Mouse (Mus musculus) Muller cell, postnatal 12 days (primary cell): ENCODE results near the gene Lpin2.

Experiments
- DNase-seq: peaks from one replicate; pipeline ENCODE4 v3.0.0-alpha.2; 2015; ENCODE audit errors: inconsistent ontology term

Lpin2 gene

DNA sequence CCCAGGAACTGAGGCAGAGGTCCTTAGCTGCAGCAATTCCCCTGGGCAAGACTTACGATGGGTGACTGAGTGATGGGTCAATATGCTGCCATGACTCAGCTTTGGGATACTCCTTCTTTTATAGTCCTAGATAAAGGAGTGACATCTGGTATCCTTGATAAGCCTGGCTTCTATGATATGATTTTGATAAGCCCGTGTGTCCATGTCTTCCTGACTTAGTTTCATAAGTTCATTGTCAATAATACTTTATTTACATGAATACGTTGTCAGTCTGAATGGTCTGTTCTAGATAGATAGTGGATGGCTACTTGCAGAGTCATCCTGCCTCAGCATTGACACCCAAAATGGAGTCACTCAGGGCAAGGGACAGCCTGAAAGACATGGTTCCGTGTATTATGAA is 11.2 kb upstream of the Lpin2 start:
- DNase-seq = no peak

DNA sequence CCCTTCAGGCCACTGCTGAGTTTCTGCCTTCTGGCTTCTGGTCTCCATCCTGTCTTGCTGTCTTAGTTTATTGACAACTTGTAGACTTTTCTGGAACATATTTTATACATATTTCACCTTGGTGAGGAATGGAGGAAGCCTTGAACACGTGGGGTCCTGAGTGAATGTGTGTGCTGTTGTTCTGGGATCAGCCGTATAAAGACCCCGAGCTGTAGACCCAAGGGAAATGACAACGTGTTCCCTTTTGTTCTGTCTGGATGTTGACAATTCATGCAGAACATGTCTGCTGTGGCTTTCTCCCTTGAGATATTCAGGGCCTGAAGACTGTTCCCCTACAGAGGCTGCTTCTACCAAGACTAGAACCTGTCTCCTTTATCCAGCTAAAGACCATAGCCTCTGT is 5.0 kb upstream of the Lpin2 start:
- DNase-seq = no peak

DNA sequence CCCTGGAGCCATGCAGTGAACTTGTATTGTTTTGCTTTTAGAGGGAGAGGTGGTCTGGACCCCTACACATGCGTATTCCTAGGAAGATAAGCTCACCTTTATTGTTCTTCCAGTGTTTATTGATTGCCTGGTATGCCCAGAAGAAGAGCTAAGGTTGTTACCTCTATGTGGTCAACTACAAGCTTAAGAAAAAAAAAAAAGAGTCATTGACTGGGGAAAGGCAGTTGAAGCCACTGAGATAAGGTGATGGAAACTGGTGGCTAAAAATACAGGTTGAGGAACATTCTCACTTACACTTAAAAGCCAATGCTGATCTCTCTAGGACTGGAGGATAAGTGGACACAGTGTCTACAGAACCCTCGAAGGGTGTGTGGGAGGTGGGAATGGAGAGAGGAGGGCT is 4.4 kb upstream of the Lpin2 start:
- no peak for DNase-seq

DNA sequence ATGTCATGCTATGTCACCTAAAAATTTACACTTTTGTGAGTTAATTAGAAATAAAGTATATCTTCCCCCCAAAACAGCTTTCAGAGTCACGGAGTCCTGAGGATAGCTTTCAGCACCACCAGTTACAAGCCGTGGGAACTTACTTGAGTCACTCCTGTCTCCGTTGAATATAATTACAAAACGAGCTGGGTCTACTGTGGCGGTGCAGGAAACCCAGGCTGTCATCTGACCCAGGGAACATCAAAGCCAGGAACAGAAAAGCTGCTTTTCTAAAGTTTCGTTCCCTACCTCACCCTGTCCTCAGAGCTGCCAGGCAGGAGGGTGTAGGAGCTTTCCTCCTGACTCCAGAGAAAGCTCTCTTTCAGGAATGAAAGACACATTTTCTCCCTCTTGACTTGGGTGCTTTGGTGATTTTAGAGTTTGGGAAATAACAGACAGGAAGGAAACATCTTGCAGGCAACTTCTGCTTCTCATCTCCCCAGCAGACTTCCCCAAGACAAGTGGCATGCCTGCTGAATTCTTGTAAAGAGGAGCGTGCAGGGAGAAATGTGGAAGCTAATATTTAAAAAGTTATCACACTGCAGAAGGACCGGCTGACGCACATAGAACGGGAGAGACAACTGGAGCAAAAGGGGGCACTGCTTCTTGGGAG is 3.7 kb upstream of the Lpin2 start:
- DNase-seq = no peak

DNA sequence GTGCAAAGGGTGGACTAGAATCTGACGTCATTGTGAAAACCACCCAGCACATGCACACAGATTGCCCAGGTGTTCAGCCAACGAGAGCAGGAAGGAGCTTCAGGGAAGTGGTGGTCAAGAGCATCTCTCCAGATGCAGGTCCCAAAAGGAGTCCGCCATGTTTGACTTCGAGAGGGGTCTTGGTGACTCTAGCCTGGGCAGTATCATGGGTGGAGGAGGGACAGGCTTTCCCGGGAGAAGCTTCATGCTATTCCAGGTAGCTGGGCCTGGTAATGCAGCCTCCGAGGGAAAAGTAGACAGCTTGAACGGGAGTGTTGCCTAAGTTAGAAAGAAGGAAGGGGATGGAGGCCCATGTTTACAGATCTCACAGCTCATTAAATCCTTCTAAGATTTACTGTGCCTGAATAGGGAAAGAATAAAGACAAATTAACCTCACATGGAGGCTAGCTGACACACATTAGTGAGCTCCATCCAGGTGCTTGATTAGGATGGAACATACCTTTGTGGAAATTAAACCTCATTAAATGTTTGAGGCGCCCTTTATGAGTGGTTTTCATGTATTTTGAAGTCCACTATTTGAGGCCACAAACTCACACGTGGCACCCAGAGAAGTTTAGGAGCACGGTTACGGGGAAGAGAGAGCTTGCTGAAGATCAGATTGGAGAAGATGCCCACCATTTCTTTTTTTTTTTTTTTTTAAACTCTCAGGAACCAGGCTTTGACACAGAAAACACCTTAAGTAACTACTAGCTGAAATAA is 2.6 kb upstream of the Lpin2 start:
- DNase-seq = no peak

DNA sequence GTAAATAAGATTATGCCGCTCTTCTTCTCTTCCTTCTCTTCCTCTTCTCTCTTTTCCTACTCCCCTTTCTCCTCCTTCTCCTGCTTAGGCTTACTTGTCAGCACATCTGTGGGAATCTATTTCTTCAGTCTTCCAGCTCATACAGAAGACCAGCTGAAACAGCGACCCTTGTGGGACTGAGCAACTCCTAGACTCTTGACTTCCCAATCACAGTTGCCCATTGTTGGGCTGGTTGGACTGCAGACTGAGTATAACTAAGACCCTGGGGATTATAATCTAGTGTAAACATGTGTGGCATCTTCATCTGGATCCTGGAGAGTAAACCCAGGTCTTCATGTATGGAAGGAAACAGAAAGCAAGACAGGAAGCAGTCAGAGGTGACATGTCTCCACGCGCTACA is 1.8 kb upstream of the Lpin2 start:
- no peak for DNase-seq

DNA sequence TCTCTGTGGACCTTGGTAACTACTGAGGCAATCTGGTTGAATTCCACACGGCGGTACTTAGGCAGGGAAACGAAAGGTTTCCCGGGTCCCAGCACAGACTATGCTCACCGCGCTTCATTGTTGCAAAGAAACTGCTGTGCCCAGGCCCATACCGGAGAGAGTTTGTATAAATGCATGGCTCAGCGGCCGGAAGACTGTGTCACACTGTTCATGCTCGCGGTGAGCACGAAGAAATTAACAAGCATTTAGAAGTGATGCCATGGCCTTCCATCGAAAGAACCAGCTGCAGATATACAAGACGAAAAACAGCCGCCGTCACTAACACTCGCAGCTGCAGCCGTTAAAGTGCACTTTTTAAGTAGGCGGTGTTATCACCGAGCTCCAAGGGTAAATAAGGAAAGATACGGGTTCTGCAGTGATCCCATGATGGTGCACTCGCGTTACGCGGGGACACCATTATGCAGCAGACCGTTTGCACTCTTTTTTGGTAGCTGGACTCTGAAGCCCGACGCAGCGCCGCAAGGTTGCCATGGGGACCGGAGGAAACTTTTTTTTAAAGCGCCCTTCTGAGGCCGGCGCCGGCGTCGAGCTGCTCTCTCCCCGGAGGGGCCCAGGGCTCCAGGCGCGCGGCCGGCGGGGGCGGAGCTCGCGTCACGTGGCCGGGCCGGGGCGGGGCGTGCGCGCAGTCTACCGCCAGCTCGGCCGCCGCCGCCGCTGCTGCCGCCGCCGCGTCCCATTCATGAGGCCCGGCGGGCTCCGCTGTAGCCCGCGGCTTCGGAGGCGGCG is 704 bp downstream of the Lpin2 start:
- DNase-seq = peak; percentile 94

DNA sequence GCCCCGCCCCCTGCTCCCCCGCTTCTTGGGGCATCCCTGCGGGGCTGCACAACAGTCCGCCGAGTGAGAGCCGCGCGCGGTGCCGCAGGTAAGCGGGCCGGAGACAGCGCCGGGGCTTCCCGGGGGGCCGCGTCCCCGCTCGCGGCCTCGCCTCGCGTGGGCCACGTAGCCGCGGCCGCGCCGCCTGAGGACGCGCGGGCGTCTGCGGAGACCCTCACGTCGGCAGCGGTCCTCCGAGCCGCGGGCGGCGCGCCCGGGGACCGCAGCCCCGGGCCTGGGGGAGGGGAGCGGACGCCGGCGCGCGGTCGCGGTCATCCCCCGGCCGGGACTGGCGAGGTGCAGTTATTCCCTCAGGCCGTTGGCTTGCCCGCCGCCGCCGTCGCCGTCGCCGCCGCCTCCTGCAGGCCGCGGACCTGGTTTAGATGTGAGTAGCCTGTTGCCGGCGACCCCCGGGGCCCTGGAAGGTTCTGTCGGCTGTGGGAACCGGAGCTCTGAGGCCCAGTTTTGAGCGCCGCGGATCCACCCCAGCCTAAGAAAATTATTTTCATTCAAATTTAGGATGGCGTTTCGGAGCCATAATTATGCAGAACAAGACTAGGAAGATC is 1.4 kb downstream of the Lpin2 start:
- DNase-seq = peak; percentile 61

DNA sequence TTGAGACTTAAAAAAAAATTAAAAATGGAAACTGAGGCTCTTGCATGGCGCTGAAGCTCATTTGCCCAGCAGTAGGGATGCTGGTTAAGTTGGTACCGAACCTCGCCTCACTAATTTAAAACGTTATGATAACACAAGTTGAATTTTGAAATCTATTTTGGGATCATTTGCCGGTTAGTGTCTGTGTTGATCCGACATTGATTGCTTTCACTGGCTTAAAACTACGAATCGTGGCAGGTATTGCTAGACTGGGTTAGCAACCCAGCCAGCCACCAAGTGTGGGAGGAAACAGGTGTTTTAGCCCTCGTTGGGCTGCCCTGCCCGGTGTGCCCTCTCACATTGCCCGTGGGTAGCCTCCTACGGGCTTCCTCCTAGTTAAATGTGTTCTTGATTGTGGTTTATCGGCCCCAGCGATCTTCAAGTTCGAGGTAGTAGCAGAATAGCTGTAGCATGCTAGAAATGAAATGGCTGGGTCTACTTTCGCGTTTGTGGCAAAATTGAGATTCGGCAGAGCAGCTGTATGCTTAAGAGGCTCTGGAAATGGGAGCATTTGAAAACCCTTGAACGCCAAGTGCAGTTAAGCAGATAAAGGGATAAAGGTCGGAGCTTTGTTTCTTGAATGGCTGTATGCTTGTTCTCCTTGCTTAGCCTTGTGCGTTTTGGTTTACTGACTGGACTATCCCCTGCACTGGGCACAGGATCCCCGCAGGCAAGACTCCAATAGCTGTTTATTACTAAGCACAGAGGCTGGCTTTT is 2.2 kb downstream of the Lpin2 start:
- DNase-seq = peak; percentile 40

DNA sequence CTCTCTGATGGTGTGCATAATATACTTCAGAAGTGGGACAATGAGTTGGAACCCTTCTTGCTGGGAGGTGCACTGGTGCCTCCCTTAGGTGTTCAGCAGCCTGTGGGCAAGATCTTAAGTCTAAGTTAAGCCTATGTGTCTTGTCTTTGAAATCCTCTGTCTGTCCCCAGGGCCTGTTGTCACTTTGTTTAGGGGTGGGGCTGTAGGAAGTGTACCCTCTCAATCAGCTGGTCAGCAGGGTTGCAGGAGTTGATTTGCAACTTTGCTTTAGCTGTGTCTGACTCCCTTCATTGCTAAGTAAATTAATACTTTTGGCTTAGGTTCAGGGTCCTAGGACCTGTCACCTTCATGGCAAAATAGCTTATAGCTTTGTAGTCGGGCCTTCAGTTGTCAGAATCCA is 3.0 kb downstream of the Lpin2 start:
- no peak for DNase-seq

DNA sequence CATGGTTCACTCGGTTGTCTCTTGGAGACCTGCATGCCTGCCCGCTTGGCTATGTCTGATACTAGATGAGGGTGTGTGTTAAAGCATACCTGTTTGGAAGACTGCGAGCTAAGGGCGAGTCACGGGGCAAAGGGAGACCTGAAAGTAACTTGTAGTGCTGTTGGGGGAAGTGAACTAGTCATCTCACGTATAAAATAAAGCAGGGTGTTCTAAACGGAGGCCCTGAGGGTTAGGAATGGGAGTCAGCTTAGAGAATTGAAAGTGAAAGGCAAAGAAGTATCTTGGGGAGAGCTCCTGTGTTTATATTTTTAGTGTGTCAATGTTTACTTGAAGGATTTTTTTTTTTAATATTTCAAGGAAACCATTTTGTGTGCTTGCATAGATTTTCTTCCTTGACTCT is 8.2 kb downstream of the Lpin2 start:
- DNase-seq = no peak

DNA sequence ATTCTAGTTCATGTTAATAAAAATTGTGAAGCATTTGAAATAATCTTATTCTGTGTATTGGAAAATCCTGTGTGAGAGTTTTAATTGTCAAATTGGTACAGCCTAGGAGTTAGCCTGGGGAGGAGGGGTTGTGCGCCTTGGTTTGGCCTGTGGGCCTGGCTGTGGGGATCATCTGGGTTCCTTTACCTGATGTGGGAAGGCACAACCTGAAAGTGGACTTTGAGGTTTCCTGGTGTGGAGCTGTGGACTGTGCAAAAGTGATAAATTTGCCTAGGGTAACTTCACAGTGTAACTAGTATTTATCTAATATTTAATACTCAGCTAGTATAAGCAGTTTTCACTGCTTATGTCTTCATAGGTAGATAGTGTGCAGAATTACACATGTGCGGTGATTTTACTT is 8.7 kb downstream of the Lpin2 start:
- DNase-seq = no peak

DNA sequence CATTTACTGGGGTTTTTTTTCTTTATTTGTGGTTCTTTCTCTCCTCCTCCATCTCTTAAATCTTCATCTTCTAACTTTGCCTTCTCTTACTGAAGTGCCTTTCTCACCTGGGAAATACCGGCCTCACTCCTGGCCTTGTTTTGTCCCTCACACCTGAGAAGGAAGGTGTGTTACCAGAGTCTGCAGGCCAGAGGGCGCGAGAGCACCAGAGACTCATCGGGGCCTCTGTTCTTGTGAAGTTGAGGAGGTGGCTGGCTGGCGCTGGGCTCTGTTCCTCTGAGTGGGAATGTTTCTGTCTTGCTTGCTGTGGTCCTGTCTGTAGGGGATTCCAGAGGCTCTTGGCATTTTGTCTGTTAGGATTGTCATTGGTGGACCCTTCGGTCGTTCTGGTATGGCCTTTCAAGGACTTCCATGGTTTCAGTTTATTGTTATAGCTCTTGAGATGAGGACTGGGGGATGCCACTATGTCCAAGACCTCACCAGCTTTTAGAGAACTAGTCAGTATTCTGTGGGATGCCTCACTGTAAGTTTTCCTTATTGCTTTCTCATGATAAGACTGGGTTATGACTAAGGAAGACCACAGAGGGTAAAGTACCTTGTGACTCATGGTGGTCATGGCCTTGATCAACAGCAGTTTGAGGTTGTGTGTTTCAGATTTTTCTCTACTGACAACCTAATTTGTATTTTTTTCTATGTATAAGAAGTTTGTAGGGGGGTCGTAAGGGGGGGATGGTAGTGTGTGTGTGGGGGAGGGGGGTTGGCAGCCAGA is 9.5 kb downstream of the Lpin2 start:
- DNase-seq = no peak

DNA sequence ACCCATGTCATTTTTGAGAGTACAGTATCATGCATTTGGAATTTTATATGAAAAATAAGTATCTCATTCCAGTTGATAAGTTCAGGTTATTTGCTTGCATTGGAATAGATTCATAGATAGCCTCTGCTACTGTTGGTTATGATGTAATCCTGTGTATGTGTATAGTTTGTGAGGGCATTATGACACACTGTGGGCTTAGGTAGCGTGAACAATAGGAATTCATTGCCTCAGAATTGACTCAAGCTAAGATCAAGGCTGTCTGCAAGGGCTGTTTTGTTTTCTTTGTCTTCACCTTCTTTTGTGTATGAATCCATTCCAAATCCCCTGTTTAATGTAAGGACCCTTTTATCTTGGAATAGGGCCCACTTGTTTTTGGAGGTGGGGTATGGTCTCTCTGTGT is 10.7 kb downstream of the Lpin2 start:
- no peak for DNase-seq

DNA sequence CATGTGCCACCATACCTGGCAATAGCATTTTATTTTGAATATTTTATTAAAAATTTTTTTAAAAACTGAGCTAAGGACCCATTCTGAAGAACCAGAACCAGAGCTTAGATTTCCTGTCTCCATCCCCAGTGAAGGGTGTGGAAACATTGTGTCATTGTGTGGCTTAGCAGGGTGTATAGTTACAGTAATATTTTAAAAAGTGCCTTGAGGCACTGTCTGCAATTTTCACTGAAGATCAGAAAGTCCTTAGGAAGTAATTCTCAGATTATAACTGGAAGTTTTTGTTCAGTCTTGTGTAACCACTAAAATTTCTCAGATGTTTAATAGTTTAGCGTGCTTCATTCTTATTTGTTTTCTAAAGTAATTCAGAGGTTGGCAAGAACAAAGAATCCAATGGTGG is 11.1 kb downstream of the Lpin2 start:
- DNase-seq = peak; percentile 25

DNA sequence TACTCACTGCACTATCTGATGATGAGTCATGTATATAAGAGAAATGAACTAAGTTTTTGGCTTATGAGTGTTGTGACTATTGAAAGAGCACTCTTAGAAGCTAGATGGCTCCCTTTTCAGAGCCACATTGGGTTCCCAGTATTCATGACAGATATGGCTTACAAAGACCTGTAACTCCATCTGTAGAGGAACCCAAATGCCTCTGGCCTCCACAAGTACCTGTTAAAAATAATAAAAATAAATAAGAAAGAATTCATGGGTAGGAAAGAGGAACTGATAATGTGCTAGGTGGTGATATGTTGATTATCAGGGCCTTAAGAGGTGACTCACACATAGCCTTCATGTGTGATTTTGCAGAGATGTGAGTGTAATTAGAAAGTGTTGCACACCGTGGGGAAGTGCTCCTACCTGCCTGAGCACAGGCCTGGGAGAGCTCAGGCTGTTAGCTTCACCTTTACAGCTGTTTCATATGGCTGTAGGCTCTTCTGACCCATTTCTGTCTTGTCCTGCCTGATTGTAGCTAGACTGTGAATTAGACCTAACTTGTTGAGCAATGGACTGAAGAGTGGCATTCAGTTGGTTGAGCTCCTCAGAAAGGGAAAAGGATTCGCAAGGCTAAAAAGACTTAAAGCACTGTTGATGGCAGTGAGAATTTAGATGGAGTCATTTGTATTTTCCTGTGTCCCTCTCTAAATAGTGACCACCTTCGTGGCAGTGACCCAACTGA is 12.7 kb downstream of the Lpin2 start:
- no peak for DNase-seq

DNA sequence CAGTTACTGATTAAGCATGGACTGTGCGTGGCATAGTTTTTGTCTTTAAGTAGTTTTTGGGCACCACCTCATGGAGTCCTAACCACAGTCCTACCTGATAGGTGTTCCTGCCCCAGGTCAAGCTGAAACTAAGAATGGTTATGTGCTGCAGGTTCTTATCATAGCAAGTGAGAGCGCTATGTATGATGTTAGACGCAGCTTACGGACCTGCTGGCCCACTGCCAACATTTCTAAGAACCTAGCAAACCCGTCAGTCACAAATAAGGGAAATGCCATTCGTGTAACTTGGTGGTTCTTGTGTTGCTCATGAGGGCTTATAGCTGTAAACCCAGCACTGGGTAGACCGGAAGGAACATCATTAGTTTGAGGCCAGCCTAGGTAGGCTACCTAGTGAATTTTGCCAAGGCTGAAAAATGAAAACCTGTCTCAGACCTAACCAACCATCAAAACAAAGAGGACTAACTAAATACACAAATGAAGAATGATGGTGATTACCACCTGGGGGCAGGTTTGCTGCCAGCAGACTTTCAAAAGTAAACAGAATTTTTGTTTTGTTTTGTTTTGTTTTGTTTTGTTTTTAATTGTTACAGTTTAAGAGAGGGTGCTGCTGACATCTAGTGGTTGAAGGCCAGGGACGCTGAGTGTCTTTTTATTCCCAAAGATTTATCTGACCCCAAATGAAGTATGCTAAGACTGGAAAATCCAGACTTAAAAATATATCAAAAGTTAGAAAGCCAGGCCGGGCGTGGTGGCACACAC is 13.5 kb downstream of the Lpin2 start:
- peak; percentile 55 for DNase-seq

DNA sequence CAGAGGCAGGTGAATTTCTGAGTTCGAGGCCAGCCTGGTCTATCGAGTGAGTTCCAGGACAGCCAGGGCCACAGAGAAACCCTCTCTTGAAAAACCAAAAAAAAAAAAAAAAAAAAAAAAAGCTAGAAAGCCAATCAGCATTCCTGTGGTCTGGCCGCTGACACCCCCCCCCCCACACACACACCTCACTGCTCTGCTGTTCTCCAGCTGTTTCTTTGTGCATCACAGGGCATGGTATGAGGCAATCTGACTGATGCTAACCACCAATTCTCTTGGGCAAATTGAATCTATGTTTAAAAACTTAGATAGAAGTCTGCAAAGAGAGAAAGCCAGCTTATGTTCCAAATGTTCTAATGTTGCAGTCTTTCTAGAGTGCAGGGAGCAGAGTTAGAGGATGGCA is 14.1 kb downstream of the Lpin2 start:
- DNase-seq = peak; percentile 77

DNA sequence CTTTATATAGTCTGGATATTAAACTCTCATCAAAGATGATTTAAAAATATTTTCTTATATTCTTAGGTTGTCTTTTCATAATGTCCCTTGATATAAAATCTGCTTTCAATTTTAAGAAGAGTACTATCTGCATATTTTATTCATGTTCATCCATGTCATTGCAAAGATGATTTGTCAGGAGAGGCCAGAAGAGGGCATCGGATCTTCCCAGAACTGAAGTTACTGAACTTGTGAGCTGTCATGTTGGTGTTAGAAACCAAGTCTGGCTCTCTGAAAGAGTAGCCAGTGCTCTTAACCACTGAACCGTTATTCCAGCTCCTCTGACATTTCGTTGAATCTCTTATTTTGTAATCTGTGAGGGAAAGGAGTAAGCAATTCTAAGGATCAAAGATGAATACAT is 17.0 kb downstream of the Lpin2 start:
- DNase-seq = no peak

DNA sequence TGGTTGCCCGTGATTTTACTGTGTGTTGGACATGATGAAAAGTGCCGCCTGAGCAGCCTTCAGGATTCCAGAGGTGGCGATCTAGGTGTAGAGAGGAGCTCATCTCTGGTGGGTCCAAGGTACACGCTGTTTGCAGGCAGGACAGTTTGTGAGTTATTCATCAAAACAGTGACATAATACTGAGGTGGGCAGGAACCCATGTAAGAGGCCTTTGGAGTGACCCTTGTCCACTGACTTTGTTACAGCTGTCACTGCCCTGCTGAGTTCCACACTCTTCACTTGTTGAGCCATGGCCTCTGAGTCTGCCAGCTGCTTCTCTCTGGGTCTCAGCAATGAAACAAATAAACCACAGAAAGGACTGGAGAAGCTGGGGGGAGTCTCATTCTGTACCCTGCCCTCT is 19.8 kb downstream of the Lpin2 start:
- no peak for DNase-seq
